Mouse (Mus musculus): Measurements from ENCODE around the gene Vps51.

The Vps51 gene

GRCm38 (mm10) chr19:6076564-6077393 lies at the start of gene Vps51:
Gene Vps51, minus strand, starts transcription at chr19:6077231.
- peak; percentile 64 to 82 for DNase-seq (ENCODE audit: low spot score in 2 of 2)

GRCm38 (mm10) chr19:6126289-6126688 lies 49.3 kb upstream of the Vps51 start:
- DNase-seq (ENCODE audit: low spot score in 2 of 2) = peak in 1 of 2 experiments; percentile 69

- DNase-seq (ENCODE audit: low spot score in 2 of 2) = no peak
Measured at GRCm38 (mm10) chr19:6124898-6125297, 47.9 kb upstream of the Vps51 start.

GRCm38 (mm10) chr19:6123330-6123729 lies 46.3 kb upstream of the Vps51 start:
- no peak for DNase-seq (ENCODE audit: low spot score in 2 of 2)

GRCm38 (mm10) chr19:6121761-6122160 lies 44.7 kb upstream of the Vps51 start:
- DNase-seq (ENCODE audit: low spot score in 2 of 2) = no peak

GRCm38 (mm10) chr19:6118677-6119185 lies 41.7 kb upstream of the Vps51 start:
- DNase-seq (ENCODE audit: low spot score in 2 of 2) = no peak

- DNase-seq (ENCODE audit: low spot score in 2 of 2) = peak; percentile 76 to 80
Measured at GRCm38 (mm10) chr19:6117986-6118676, 41.1 kb upstream of the Vps51 start, which contains the start of gene Sac3d1. Gene Sac3d1, minus strand, starts transcription at chr19:6118650.

- no peak for DNase-seq (ENCODE audit: low spot score in 2 of 2)
Measured at GRCm38 (mm10) chr19:6117346-6117985, 40.4 kb upstream of the Vps51 start.

- no peak for DNase-seq (ENCODE audit: low spot score in 2 of 2)
Measured at GRCm38 (mm10) chr19:6116113-6116850, 39.3 kb upstream of the Vps51 start.

GRCm38 (mm10) chr19:6113116-6113515 lies 36.1 kb upstream of the Vps51 start:
- DNase-seq (ENCODE audit: low spot score in 2 of 2) = no peak

GRCm38 (mm10) chr19:6105586-6105985 lies 28.6 kb upstream of the Vps51 start, which contains the start of gene Naaladl1:
Gene Naaladl1, plus strand, starts transcription at chr19:6105782.
- DNase-seq (ENCODE audit: low spot score in 2 of 2) = no peak

- no peak for DNase-seq (ENCODE audit: low spot score in 2 of 2)
Measured at GRCm38 (mm10) chr19:6104476-6104875, 27.4 kb upstream of the Vps51 start.

GRCm38 (mm10) chr19:6102169-6102853 lies 25.3 kb upstream of the Vps51 start:
- peak; percentile 72 to 74 for DNase-seq (ENCODE audit: low spot score in 2 of 2)

- DNase-seq (ENCODE audit: low spot score in 2 of 2) = no peak
Measured at GRCm38 (mm10) chr19:6101186-6101585, 24.2 kb upstream of the Vps51 start.

GRCm38 (mm10) chr19:6097847-6098246 lies 20.8 kb upstream of the Vps51 start:
- no peak for DNase-seq (ENCODE audit: low spot score in 2 of 2)

- no peak for DNase-seq (ENCODE audit: low spot score in 2 of 2)
Measured at GRCm38 (mm10) chr19:6094119-6094518, 17.1 kb upstream of the Vps51 start, which contains the start of gene AC131692.1. Gene AC131692.1, plus strand, starts transcription at chr19:6094419.

- DNase-seq (ENCODE audit: low spot score in 2 of 2) = no peak
Measured at GRCm38 (mm10) chr19:6088841-6089240, 11.8 kb upstream of the Vps51 start.

- peak; percentile 47 to 49 for DNase-seq (ENCODE audit: low spot score in 2 of 2)
Measured at GRCm38 (mm10) chr19:6085417-6085879, 8.4 kb upstream of the Vps51 start.

- DNase-seq (ENCODE audit: low spot score in 2 of 2) = peak; percentile 91 to 95
Measured at GRCm38 (mm10) chr19:6084478-6085248, 7.6 kb upstream of the Vps51 start, which contains the start of the genes Zfpl1 and Cdca5. Gene Zfpl1, minus strand, starts transcription at chr19:6084956. Gene Cdca5, plus strand, starts transcription at chr19:6084983.

GRCm38 (mm10) chr19:6082156-6082555 lies 5.1 kb upstream of the Vps51 start, which contains the start of gene Gm28374:
Gene Gm28374, minus strand, starts transcription at chr19:6082256.
- no peak for DNase-seq (ENCODE audit: low spot score in 2 of 2)
